Mouse (Mus musculus): Measurements from ENCODE around the gene Mxi1. TPM values are rescaled to one million over a fixed set of nuclear protein-coding genes. Genes with fewer than 3 reads are reported as not detected.

The Mxi1 gene
- polyA plus RNA-seq, 1 experiment = 17.5 TPM

GRCm38 (mm10) chr19:53312951-53313683 is 2.8 kb downstream of the Mxi1 start:
- peaks cover 2% of the 10 kb centered on the region; the same call in 1 of the 2 replicates for H3K4me1 ChIP-seq (ENCODE audit: control insufficient read depth, insufficient read depth, low read length)
- H3K27ac ChIP-seq (ENCODE audit: insufficient read depth, low read length) = peak overlapping the region; percentile 76
- peak overlapping the region; percentile 67 for H3K4me3 ChIP-seq (ENCODE audit: insufficient read depth, low read length)
- TF ChIP-seq CTCF (IDR thresholded peaks at IDR 0.05; ENCODE audit: borderline replicate concordance, insufficient read depth, low read length) = no peak
- peak; percentile 23 for TF ChIP-seq POLR2A (IDR thresholded peaks at IDR 0.05; ENCODE audit: low read depth, low read length)

- Histone ChIP-seq H3K27ac (ENCODE audit: insufficient read depth, low read length) (peak overlapping the region; percentile 76), H3K4me1 (ENCODE audit: control insufficient read depth, insufficient read depth, low read length) (peaks cover 2% of the 10 kb centered on the region; the same call in 1 of the 2 replicates), H3K4me3 (ENCODE audit: insufficient read depth, low read length) (peak overlapping the region; percentile 67)
- TF ChIP-seq POLR2A (IDR thresholded peaks at IDR 0.05; ENCODE audit: low read depth, low read length) = no peak
Measured at GRCm38 (mm10) chr19:53313684-53314443, 3.5 kb downstream of the Mxi1 start.

DNA sequence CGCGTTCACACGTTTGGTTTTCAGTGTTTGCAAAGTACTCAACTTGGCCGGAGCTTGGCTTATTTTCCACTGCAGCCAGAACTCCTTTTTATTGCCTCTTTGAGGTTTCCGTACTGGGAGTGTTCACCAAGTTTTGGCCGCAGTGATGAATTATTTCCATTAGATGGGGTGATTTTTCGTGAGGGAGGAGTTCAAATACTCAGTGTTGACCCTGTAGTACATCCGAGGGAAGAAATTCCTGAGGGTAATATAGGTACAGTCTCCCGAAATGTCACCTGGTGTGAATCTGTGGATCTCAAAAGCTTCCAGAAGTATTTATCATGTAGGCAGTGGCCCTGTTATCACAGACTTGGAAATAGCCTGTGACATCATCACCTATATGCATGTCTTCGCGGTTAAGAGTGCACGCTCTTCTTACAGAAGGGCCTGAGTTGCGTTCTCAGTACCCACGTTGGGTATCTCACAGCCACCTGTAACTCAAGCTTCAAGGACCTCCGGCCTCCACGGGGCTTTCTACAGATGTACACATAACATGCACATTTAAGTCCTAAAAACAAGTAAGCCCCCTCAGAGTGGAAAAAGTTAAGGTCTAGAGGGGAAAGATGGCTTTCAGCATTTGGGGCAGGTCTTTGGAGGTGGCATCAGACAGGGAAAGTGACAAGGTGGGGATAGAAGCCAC is 4.4 kb downstream of the Mxi1 start:
- Histone ChIP-seq H3K4me1 (ENCODE audit: control insufficient read depth, insufficient read depth, low read length) (peaks cover 2% of the 10 kb centered on the region; the same call in 1 of the 2 replicates), H3K4me3 (ENCODE audit: insufficient read depth, low read length) (peak overlapping the region; percentile 42), H3K27ac (ENCODE audit: insufficient read depth, low read length) (peak overlapping the region; percentile 62)
- no peak for TF ChIP-seq POLR2A (IDR thresholded peaks at IDR 0.05; ENCODE audit: low read depth, low read length)

- peaks cover 2% of the 10 kb centered on the region; the same call in 1 of the 2 replicates for H3K4me1 ChIP-seq (ENCODE audit: control insufficient read depth, insufficient read depth, low read length)
- no peak for TF ChIP-seq POLR2A (IDR thresholded peaks at IDR 0.05; ENCODE audit: low read depth, low read length)
- TF ChIP-seq CTCF (IDR thresholded peaks at IDR 0.05; ENCODE audit: borderline replicate concordance, insufficient read depth, low read length) = no peak
- no peak overlapping the region for H3K4me3 ChIP-seq (ENCODE audit: insufficient read depth, low read length)
- no peak overlapping the region for H3K27ac ChIP-seq (ENCODE audit: insufficient read depth, low read length)
Measured at GRCm38 (mm10) chr19:53315209-53315654, 4.9 kb downstream of the Mxi1 start.

DNA sequence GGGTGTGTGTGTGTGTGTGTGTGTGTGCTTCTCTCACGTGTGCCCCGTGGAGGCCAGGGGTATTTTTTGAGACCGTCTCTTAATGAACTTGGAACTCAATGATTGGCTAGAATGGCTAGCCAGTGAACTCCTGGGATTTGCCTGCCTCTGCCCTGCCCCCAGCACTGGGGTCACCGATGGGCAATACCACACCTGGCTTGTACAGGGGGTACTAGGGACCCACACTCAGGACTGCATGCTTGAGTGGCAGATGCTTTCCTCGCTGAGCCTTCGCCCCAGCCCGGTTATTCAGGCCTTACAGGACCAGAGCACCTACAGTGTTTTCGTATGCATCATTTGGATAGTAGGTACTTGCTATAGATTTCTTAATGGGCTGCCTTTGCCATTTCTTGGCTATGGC is 5.8 kb downstream of the Mxi1 start:
- TF ChIP-seq POLR2A (IDR thresholded peaks at IDR 0.05; ENCODE audit: low read depth, low read length) (no peak), CTCF (IDR thresholded peaks at IDR 0.05; ENCODE audit: borderline replicate concordance, insufficient read depth, low read length) (no peak)
- H3K27ac ChIP-seq (ENCODE audit: insufficient read depth, low read length) = no peak overlapping the region
- H3K4me3 ChIP-seq (ENCODE audit: insufficient read depth, low read length) = no peak overlapping the region
- peaks cover 2% of the 10 kb centered on the region; the same call in 1 of the 2 replicates for H3K4me1 ChIP-seq (ENCODE audit: control insufficient read depth, insufficient read depth, low read length)

- peaks cover 2% of the 10 kb centered on the region; the same call in 1 of the 2 replicates for H3K4me1 ChIP-seq (ENCODE audit: control insufficient read depth, insufficient read depth, low read length)
- H3K4me3 ChIP-seq (ENCODE audit: insufficient read depth, low read length) = no peak overlapping the region
- no peak for TF ChIP-seq POLR2A (IDR thresholded peaks at IDR 0.05; ENCODE audit: low read depth, low read length)
- TF ChIP-seq CTCF (IDR thresholded peaks at IDR 0.05; ENCODE audit: borderline replicate concordance, insufficient read depth, low read length) = no peak
- H3K27ac ChIP-seq (ENCODE audit: insufficient read depth, low read length) = no peak overlapping the region
Measured at GRCm38 (mm10) chr19:53316963-53317362, 6.6 kb downstream of the Mxi1 start.

- Histone ChIP-seq H3K27ac (ENCODE audit: insufficient read depth, low read length) (no peak overlapping the region), H3K4me1 (ENCODE audit: control insufficient read depth, insufficient read depth, low read length) (peaks cover 2% of the 10 kb centered on the region; the same call in 1 of the 2 replicates), H3K4me3 (ENCODE audit: insufficient read depth, low read length) (no peak overlapping the region)
- TF ChIP-seq CTCF (IDR thresholded peaks at IDR 0.05; ENCODE audit: borderline replicate concordance, insufficient read depth, low read length) (no peak), POLR2A (IDR thresholded peaks at IDR 0.05; ENCODE audit: low read depth, low read length) (no peak)
Measured at GRCm38 (mm10) chr19:53318143-53319132, 8.1 kb downstream of the Mxi1 start.

- TF ChIP-seq CTCF (IDR thresholded peaks at IDR 0.05; ENCODE audit: borderline replicate concordance, insufficient read depth, low read length) = no peak
- no peak for TF ChIP-seq POLR2A (IDR thresholded peaks at IDR 0.05; ENCODE audit: low read depth, low read length)
- Histone ChIP-seq H3K4me1 (ENCODE audit: control insufficient read depth, insufficient read depth, low read length) (no peaks in the 10 kb centered on the region), H3K4me3 (ENCODE audit: insufficient read depth, low read length) (no peak overlapping the region), H3K27ac (ENCODE audit: insufficient read depth, low read length) (no peak overlapping the region)
Measured at GRCm38 (mm10) chr19:53320264-53321110, 10.2 kb downstream of the Mxi1 start.
